Mouse (Mus musculus): ENCODE results near the gene Kansl2.
A peak's percentile ranks its signal among the peaks of the same experiment; 100 is the strongest.
"Not testable (repeated sequence)": the region's sequence is repeated elsewhere in the genome, so short reads cannot be mapped to it uniquely, and the experiment has no call there.

Kansl2 gene

DNA sequence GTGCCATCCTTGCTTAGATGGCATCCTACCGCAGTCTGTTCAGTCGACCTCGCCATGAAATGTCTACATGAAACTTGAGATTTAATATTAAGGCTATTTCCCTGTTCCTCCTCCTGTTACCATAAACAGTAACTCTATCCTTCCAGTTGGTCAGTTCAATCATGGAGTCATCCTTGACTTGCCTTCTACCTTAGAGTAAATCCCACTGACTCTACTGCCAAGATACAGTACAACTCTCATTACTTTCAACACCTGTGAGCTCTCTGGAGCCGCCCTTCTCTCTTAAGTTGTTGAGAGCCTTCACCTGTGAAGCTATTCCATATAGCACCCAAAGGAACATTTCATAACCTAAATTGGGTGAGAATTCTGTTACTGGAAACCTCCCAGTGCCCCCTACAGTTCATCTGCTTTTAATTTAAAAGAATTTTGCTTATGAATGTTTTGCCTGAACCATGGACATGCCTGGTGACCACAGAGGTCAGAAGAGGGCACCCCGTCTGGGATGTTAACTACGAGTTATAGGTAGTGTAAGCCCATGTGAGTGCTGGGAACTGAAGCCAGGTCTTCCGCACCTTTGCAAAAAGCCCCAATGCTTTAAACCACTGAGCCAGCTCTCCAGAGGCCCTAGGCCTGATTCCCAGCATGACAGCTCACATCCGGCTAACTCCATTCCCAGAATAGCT, 2.9 kb upstream of the Kansl2 start:
- DNase-seq (ENCODE audit: low spot score in 2 of 2): no peak

DNA sequence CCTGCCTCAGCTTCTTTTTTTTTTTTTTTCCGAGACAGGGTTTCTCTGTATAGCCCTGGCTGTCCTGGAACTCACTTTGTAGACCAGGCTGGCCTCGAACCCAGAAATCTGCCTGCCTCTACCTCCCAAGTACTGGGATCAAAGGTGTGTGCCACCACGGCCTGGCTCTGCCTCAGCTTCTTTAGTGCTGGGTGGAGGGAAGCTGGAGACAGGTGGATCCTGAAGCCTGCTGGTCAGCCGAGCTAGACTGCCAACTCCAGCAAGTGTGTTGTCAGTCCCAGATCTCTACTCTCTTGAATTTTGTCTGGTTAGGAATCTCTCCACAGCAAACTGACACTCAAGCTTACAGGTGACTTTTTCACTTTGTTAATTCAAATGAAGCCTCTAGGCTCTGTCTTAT, 1.9 kb upstream of the Kansl2 start:
- no peak for DNase-seq (ENCODE audit: low spot score in 2 of 2)

DNA sequence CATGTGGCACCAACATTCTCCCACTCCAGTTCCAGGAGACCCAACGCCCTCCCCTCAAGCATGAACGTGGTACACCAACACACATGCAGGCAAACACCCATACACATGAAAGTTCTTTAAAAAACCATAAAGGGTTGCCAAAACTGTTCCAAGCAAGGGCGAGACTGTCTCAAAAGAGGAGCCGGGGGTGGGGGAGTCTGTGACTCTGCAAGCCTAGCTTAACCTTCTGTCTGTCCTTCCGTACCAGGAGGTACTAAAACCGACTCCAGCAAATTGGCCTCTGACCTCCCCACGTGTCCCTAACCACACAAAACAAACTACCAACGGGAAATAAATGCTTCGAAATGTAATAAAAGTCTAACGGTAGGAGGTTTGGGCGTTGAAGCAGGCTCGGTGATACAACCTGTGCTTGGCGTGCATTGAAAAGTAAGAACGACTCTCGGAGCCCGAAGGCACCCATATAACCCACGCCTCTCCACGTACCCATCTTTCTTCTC, 981 bp downstream of the Kansl2 start:
- DNase-seq (ENCODE audit: low spot score in 2 of 2): no peak

DNA sequence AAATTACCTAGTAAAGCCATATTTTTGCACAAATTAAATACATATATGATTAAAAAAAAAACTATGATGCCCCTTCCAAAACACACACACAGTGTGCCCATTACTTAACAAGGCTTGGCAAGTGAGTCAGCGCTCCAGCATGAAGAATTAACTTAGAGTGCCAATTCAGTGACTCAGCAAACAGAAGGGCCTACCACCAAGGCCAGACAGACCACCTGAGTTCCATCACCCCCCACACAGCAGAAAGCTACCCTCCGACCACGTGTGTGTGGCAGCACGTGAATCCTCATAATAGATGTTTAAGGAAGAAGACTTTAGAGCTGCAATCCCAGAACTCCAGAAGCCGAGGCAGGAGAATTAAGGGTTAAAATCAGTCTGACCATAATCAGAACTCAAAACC, 1.8 kb downstream of the Kansl2 start:
- no peak for DNase-seq (ENCODE audit: low spot score in 2 of 2)

DNA sequence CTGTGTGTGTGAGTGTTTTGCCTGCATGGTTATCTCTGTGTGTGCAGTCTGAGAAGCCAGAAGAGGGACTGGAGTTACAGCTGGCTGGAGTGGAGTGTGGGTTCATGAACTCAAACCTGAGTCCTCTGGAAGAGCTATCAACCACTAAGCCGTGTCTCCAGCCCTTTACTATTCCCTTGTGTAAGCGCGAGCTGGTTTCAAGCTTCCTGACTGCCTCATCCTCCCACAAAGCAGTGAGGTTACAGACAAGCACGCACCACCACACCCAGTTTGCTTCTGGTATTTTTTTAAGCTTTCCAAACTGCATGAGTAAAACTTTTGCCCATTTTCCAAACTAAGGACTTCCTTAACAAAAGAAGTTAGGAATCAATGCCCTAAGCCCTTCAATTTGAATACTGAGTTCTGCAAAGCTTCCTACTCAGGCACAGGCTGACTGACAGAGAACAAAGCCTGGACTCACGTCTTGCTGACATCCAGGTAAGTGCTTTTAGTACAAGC, 5.9 kb downstream of the Kansl2 start:
- DNase-seq (ENCODE audit: low spot score in 2 of 2): no peak

GRCm38 (mm10) chr15:98527056-98527771, 6.8 kb downstream of the Kansl2 start:
- no peak for DNase-seq (ENCODE audit: low spot score in 2 of 2)

DNA sequence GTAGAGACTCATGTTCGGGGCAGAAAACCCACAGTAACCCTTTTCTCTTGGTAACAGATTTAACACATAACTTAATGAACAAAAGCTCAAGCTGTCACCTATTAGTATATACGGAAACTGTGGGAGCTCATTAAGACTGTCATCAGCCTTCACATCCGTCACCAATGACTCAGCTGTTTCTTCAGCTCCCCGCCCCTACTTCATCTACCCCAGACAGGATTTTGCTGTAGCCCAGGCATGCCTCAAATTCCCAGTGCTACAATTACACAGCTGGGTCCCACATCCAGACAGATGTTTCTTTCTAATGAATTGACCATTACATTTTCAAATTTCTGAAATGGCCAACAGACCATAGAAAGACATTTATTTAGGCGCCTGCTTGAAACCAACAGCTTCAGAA, 8.0 kb downstream of the Kansl2 start:
- DNase-seq (ENCODE audit: low spot score in 2 of 2): no peak

GRCm38 (mm10) chr15:98521245-98521644, 12.8 kb downstream of the Kansl2 start:
- no peak for DNase-seq (ENCODE audit: low spot score in 2 of 2)

GRCm38 (mm10) chr15:98517380-98518355, 16.4 kb downstream of the Kansl2 start:
- DNase-seq (ENCODE audit: low spot score in 2 of 2): peak in 1 of 2 experiments; percentile 67

DNA sequence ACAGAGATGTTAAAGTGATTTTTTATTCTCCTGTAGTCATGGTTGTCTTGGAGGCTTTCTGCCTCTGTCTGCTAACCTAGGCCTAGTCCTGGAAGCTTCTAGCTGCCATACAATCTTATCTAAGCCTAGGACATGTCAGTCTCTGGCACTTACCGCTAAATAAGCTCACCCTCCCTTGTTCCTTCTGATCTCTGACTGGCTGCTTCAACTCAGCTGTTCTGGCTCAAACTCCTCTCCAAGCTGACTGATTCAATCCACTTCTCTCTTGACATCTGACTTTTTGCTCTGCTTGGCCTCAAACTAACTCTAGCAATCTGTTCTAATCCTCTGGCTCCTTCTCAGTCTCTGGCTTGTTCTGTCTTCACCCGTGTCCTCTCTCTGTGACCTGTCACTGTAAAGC, 19.2 kb downstream of the Kansl2 start:
- not testable (repeated sequence) for DNase-seq (ENCODE audit: low spot score in 2 of 2)

GRCm38 (mm10) chr15:98514146-98514545, 19.9 kb downstream of the Kansl2 start:
- peak; percentile 42 to 63 for DNase-seq (ENCODE audit: low spot score in 2 of 2)

DNA sequence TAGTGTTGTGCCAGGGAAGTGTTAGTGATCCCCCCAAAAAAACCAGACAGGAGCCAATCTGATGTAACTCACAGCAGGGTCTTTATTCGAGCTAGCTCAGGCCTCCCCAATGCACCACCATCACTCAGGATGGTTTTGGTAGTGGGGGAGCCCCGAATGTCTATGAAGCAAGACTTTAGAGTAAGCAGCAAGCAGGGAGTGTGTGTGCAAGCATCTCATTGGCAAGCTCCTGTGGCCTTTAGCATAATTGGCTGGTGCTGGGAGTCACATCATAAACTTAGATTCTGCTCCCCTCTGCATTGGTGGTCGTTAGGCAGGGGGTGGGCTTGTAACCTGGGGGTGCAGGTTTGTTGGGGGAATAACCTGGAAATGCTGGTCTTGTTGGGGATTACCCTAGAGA, 20.4 kb downstream of the Kansl2 start:
- DNase-seq (ENCODE audit: low spot score in 2 of 2): not testable (repeated sequence)

DNA sequence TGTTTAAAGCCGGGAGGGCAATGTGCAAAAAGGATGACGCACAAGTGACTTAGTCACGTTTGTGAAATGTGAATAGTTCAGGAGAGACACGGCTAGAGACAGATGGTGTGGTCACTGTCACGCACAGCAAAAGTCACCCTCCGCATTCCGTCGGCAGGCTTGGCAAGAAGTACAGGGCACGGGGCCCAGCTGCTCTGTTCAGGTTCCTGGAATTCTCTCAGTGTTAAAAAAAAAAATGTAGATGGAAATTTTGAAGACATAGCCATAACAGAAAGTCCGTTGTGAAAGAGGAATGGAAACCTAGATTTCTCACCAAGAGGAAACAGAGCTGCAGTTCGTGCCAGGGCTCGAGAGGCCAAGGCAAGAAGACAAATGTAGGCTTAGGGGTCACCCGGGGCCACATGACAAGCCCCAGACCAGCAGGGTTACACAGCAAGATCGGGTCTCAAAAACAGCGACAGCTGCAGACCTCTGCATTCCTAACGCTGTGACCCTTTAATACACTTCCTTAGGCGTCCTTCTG, 21.2 kb downstream of the Kansl2 start:
- DNase-seq (ENCODE audit: low spot score in 2 of 2): no peak

DNA sequence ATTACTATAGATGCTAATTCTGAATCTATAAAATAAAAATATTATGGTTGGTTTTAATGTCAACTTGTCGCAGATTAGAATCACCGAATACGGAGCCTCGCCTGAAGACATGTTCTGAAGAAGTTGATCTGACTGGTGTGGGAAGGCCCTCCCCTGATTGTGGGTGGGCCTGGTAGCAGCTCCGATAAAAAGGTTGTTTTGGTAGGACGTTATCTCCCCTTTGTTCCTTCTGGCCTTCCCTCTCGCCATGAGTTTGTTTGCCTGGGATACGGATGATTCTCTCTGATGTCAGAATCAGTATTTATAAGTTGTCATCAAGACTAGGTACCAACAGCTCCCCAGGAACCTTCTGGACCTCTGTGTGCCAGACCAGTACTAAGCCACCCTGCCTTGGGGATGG, 21.8 kb downstream of the Kansl2 start:
- DNase-seq (ENCODE audit: low spot score in 2 of 2): no peak

GRCm38 (mm10) chr15:98511386-98511928, 22.6 kb downstream of the Kansl2 start:
- DNase-seq (ENCODE audit: low spot score in 2 of 2): peak; percentile 46 to 50

DNA sequence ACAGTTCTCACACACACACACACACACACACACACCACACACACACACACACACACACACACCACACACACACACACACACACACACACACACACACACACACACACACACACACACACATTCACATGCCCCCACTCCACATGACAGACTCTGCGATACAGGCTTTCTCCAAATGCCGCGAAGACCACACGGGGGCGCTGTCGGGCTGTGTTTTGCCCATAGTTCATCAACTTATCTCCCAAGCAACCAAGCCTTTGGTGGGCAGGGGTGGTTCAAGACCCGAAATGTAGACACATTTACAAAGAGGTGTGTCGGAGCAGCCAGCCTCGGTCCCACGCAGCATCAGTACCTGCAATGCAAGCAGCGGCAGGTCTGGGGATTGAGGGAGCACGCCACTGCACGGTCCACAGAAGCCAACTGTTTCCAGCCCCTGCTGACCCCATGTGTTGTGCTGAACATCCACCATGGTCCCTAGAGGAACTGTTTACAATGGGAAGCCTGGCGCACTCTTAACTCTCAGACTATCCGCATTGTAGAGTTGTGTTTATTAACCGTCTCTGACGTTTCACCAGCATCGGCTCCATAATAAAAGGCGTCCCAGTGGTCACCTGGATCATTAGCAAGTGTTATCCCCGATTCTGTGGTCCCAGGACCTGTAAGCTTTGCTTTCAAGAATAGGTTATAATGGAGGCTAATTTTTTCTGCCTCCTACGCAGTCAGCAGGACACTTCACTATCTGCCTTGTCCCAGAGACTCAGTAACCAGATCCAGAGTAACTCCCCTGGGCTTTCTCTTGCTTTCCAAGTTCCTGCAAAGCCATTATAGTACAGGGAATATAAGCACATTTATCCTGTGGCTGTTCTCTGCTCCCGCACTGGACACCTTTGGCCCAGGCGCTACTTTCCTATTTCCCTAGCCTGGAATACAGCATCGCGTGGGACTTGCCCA, 23.4 kb downstream of the Kansl2 start:
- peak; percentile 75 to 90 for DNase-seq (ENCODE audit: low spot score in 2 of 2)

DNA sequence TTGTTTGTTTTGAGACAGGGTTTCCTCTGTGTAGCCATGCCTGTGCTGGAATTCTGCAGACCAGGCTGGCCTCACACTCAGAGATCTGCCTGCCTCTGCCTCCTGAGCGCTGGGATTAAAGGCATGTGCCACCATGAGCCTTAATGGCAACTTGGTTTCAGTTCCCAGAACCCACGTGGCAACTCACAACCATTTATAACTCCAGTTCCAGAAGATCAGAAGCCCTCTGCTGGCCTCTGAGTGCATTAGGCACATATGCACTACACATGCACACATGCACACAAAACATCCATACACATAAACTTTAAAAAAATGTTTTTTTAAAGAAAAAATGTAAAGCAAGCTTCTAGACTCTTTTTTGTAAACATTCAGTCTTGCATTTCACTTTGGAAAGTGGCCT, 24.7 kb downstream of the Kansl2 start:
- no peak for DNase-seq (ENCODE audit: low spot score in 2 of 2)

- DNase-seq (ENCODE audit: low spot score in 2 of 2): no peak
These were observed 26.7 kb downstream of the Kansl2 start for GRCm38 (mm10) chr15:98507321-98507720.

DNA sequence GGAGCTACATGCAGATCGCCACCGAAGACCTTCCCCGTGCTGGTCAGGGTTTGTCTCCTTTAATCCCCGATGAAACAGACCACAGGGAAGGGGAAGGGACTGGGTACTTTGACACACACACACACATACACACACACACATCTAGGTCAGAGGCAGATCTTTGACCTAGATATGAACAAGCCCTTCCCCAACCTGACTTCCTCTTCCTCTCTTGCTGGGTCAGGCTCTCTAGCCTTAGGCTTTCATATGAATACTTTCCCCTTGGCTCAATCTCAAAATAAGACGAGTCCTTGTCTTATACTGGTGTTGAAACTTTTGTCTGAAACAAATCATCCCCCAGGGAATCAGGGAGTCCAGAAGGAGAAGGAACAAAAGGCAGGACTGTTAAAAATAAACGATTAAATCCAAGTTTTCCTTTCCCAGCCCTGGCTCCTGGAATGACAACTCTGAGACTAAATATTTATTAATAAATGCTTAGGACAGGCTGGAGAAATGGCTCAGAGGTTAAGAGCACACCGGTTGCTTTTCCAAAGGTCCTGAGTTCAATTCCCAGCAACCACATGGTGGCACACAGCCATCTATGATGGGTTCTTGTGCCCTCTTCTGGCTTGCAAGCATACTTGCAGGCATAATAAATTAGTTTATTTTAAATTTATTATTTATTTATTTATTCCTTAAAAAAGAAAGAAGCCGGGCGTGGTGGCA, 27.7 kb downstream of the Kansl2 start:
- peak; percentile 30 to 40 for DNase-seq (ENCODE audit: low spot score in 2 of 2)

DNA sequence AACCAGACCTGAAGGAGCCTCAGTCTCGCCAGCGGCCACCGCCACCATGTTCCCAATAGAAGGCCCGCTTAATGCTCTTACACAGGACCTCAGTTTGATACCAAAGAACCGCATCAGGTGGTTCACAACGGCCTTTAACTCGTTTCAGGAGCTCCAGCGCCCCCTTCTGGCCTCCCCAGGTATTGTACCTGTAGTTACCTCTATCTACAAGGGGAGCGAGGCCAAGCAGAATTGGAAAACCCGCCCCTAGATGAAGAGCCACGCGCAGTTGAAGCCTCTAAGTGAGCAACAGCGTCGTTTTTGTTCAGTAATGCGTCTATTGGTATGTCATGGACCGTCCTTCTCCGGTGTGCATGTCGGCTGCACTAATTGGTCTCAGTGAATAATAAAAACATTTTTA, 29.6 kb downstream of the Kansl2 start:
- peak; percentile 66 to 86 for DNase-seq (ENCODE audit: low spot score in 2 of 2)
